Mouse (Mus musculus) granulocyte monocyte progenitor cell, adult 5-6 weeks (primary cell): ENCODE results near the gene Hcn4. TPM values are rescaled to one million over a fixed set of nuclear protein-coding genes. Genes with fewer than 3 reads are reported as not detected.
A peak's percentile ranks its signal among the peaks of the same experiment; 100 is the strongest.

Experiments used
- ATAC-seq: replicated peaks from 2 replicates; pipeline ENCODE4 v1.8.0; 2016; ENCODE audit warnings: mild to moderate bottlenecking, moderate TSS enrichment, inconsistent platforms; ENCODE audit not compliant: poor library complexity, severe bottlenecking
- total RNA-seq, 2 experiments: library from RNA; stranded (forward) in 1 of 2; stranded (reverse) in 1 of 2; fragments of 200-712, 200-1000 nt in 1 of 2; fragments of >200 nt in 1 of 2; fragmentation: Nextera tagmentation in 1 of 2; gene quantifications; 2 replicates each; pipeline ENCODE4 v1.2.3; 2014 to 2017

Gene Hcn4
- not detected in 2 replicates for total RNA-seq (2014; fragmentation: Nextera tagmentation)
- not detected in 2 replicates for total RNA-seq (2017)

- ATAC-seq, result no peak
These were observed at the start of gene Hcn4 for GRCm38 (mm10) chr9:58823139-58823917. TSS of gene Hcn4 (plus strand) at chr9:58823412.

- no peak for ATAC-seq
These were observed 48.5 kb upstream of the Hcn4 start for GRCm38 (mm10) chr9:58774761-58775160.

GRCm38 (mm10) chr9:58775363-58775762 is 47.8 kb upstream of the Hcn4 start:
- no peak for ATAC-seq

- ATAC-seq, result no peak
These were observed 33.7 kb upstream of the Hcn4 start for GRCm38 (mm10) chr9:58789476-58789875.

- no peak for ATAC-seq
These were observed 25.1 kb upstream of the Hcn4 start for GRCm38 (mm10) chr9:58798155-58798554.

- ATAC-seq, result no peak
These were observed 21.8 kb upstream of the Hcn4 start for GRCm38 (mm10) chr9:58801441-58801840.

GRCm38 (mm10) chr9:58802294-58802693 is 20.9 kb upstream of the Hcn4 start:
- 0 out of 2 replicates have a peak, but pooled peaks have one; percentile 8 for ATAC-seq

DNA sequence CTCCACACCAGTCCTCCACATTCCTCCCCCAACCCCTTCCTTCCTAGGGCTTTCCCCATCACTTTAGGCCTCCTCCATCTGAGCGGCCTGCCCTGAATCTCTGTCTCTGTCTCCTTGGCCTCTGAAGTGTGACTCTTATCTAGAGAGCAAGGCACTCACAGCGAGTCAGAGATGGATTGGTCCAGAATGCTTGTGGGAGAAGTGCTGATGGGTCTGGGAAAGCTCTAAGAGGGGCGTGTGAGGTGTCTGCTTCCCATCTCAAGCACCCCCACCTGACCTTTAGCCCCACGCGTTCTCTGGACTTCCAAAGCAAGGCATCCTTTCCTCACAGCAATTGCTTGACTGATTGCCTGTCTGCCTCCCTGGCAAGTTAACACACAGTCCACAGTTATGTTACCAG is 20.4 kb upstream of the Hcn4 start:
- ATAC-seq, result no peak

DNA sequence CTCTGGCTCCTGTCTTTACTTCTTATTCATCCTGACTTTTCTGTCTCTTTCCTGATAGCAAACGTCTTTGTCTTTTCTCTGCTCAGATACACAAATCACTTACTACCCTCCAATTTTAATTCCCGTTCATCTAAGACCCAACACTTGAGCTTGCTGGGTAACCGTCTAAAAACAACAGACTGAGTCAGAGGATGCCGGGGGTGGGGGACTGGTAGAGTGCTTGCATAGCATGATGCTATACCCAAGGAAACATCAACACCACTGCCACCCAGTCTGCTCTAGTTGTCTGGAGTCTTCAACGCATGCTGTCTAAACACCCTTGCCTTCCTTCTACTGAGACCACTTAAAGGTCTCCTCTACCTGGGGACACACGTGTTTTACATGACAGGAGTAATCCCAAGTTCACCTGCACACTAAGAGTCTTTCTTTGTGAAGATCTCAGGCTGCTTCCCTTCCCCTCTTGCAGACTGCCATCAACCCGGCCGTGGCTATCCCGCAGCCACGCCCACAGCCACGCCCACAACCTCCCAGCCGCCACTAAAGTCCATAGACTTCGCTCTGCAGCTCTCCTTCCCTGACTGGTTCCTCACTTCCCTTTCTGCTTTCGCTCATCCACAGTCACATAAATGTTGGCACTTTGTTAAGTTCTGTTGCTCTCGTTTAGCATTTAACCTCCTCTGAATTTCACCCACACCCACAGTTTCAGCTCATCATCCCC is 17.5 kb upstream of the Hcn4 start:
- peak; percentile 96 for ATAC-seq

DNA sequence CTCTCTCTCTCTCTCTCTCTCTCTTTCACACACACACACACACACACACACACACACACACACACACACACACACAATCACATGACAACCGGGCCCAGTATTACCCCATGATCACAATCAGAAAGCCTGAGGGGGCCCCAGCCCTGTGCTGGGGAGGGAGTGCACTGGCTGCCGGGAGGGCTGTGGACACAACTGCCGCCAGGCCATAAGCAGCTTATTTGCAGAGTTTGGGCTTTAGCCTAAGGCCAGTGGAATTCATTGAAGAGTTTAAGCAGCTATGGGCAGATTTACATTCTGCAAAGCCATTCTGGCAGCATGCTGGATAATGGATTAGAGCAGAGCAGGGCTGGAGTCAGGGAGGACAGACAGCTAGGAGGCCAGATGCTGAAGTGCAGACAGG is 12.0 kb upstream of the Hcn4 start:
- no peak for ATAC-seq

DNA sequence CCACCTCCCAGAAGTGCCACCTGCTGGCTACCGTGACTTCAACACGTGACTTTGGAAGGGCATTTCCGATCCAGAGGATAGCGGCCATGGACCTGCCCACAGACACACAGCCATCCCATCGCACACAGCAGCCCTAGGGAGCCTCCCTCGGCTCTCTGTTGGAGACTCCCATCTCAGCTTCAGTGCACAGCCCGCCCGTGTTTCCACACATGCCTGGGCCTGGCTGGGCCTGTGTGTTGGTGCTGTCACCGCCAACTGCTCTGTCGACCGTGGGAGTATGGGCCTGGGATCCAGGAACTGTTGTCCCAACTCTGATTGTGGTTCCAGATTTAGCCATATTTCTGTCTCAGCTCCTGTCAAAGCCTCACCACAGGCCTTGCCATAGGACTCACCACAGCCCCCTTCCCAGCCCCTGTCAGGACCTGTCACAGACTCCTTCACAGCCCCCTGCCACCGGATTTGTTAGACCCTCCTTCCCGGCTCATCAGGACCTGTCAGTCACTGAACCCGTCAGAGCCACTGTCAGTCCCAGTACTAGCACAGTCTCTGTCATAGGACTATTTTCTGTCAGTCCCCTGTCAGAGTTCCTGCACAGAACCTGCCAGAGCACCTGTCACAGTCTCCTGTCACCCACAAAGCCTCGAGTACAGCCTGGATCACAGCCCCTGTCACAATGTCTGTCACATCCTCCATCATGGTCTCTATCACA is 7.5 kb upstream of the Hcn4 start:
- ATAC-seq, result no peak

- no peak for ATAC-seq
These were observed 6.8 kb upstream of the Hcn4 start for GRCm38 (mm10) chr9:58816458-58816857.

DNA sequence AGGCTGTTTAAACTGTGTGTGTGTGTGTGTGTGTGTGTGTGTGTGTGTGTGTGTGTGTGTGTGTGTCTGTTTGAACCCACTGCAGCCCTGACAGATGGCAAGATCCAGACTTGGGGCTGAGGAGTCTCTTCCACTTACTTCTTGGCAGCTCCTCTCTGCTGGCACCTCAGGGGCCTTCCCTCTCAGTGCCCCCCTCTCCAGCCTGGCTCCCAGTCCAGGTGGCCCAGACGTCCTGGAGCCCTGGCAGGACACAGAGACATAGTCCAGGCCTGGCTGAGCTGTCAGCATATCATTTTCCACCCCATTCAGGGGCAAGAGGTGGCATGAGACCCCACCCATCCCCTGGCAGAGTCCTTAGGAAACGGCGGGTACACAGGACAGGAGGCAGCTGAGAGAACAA is 5.5 kb upstream of the Hcn4 start:
- ATAC-seq, result no peak

DNA sequence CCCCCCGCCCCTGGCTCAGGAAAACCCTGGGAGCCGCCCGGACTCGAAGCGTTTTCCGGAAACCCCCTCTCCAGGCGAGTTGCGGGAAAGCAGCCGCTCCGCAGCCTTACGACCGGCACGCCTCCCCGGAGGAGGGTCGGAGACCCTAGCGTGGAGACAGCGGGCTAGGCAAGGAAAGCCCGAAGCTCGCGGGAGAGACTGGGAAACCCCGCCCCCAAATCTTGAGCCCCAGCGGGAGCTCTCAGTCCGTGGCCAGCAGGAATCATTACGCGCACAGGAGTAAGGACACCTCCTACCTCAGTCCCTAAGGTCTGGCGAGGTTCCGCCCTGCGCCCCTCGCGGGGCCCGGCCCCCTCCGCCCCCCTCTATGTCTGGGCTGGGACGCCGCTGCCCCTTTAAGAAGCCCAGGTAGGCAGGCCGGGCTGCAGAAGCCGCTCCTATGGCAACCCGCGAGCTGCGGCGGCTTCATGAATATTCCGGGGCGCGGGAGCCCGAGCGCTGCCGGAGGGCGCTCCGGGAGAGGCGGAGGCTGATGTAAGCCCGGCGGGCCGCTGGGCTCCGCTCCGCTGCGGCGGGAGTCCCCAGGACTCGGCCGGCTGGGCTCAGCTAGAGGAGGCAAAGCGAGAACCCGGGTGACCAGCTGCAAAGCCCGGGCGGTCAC is 651 bp upstream of the Hcn4 start:
- no peak for ATAC-seq

GRCm38 (mm10) chr9:58823918-58824215 is 655 bp downstream of the Hcn4 start:
- ATAC-seq, result no peak

DNA sequence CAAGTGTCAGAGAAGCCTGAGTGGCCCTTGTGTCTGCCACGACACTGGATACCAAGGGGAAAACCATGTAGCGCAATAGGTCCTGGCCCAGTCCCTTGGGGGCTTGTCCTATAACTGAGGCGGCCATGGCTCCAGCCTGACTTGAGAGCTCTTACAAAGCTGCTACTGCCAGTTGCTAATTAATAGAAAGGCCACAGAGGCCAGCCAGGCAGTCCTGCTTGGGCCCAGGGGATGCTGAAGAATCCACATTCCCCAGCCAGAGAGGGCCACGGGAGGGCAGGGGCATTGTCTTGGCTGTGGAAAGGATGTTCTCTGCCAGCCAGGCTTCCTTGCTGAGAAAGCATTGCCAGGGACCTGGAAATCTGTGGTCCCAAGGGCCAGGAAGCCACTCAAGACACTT is 6.4 kb downstream of the Hcn4 start:
- no peak for ATAC-seq

GRCm38 (mm10) chr9:58832939-58833338 is 9.7 kb downstream of the Hcn4 start:
- ATAC-seq, result no peak

- ATAC-seq, result no peak
These were observed 14.0 kb downstream of the Hcn4 start for GRCm38 (mm10) chr9:58837174-58837573.

DNA sequence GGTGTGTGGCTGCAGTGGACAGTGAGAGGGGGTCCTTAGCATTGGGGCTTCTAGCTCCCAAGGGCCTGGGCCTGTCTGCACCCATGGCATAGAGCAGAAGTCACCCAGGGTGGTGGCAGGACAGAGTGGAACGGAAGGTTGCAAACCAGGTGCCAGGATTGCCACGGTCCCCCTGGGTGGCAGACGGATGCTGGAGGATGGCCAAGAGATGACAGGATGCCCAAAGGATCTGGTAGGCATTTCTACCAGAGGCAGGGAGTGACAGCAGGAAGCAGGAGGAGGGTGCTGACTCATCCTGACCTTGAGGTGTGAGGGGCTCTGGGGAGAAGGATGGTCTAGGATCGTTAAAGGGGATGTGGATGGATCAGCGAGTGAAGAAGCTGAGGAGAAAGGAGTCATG is 15.3 kb downstream of the Hcn4 start:
- ATAC-seq, result no peak

- ATAC-seq, result no peak
These were observed 18.4 kb downstream of the Hcn4 start for GRCm38 (mm10) chr9:58841655-58842054.

DNA sequence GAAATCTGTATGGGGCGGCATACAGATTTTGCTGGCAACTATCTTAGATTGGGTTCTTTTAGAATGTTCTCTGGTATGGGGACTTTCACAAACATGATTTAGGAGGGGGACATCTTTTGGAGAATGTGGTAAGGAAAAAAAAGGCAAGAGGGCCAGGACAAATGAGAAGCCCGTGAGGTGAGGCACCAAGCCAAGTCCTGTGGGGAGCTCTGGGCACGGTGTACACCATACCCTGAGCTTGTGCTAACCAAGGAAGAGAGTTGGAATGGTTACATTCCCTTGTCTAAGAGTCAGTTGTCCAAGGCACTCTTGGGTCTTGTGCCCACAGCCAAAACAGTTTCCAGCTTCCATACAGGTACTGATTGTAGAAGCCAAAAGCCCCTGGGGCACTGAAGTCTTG is 21.4 kb downstream of the Hcn4 start:
- no peak for ATAC-seq
